Mouse (Mus musculus): Measurements from ENCODE around the gene Oscp1. TPM values are rescaled to one million over a fixed set of nuclear protein-coding genes. Genes with fewer than 3 reads are reported as not detected.
A peak's percentile ranks its signal among the peaks of the same experiment; 100 is the strongest.

Oscp1 gene
- total and polyA plus RNA-seq, 2 experiments: 0.20 to 0.37 TPM

- H3K4me3 ChIP-seq (ENCODE audit: insufficient read depth, low read depth, low read length): no peak overlapping the region
- peak overlapping the region; percentile 52 for H3K9ac ChIP-seq (ENCODE audit: low read depth, low read length)
- no peak for TF ChIP-seq POLR2A (IDR thresholded peaks at IDR 0.05; ENCODE audit: extremely low read depth, insufficient read depth, low read length)
- no peak for TF ChIP-seq CTCF (IDR thresholded peaks at IDR 0.05; ENCODE audit: low read depth, low read length)
- no peaks in the 10 kb centered on the region for H3K36me3 ChIP-seq (ENCODE audit: control insufficient read depth, insufficient read depth, low read length)
- peak; percentile 85 for DNase-seq (ENCODE audit: extremely low read depth, low read depth, low spot score)
- peaks cover 48% of the 10 kb centered on the region; the same call in 1 of the 2 replicates for H3K79me2 ChIP-seq (ENCODE audit: control insufficient read depth, insufficient read depth, low read length)
- H3K27ac ChIP-seq (replicated peaks; ENCODE audit: insufficient read depth, low read depth, low read length): peak overlapping the region; percentile 99
- 24% methylated on average over 10 of the region's 10 CpGs for WGBS
- no peaks in the 10 kb centered on the region for H3K27me3 ChIP-seq (ENCODE audit: control insufficient read depth, insufficient read depth, low read length)
- peaks cover 65% of the 10 kb centered on the region for H3K4me1 ChIP-seq (ENCODE audit: control insufficient read depth, insufficient read depth, low read length)
Observed at GRCm38 (mm10) chr4:126109613-126110373, 51.4 kb downstream of the Oscp1 start.

GRCm38 (mm10) chr4:126110374-126111152, 52.2 kb downstream of the Oscp1 start:
- peaks cover 68% of the 10 kb centered on the region for H3K4me1 ChIP-seq (ENCODE audit: control insufficient read depth, insufficient read depth, low read length)
- WGBS: 12% methylated on average over 12 of the region's 12 CpGs
- H3K27me3 ChIP-seq (ENCODE audit: control insufficient read depth, insufficient read depth, low read length): no peaks in the 10 kb centered on the region
- peak; percentile 64 for DNase-seq (ENCODE audit: extremely low read depth, low read depth, low spot score)
- no peaks in the 10 kb centered on the region for H3K36me3 ChIP-seq (ENCODE audit: control insufficient read depth, insufficient read depth, low read length)
- peak overlapping the region; percentile 2; the same call in 1 of the 2 replicates for H3K4me3 ChIP-seq (ENCODE audit: insufficient read depth, low read depth, low read length)
- peak; percentile 12; the same call in 1 of the 2 replicates for TF ChIP-seq CTCF (IDR thresholded peaks at IDR 0.05; ENCODE audit: low read depth, low read length)
- no peak for TF ChIP-seq POLR2A (IDR thresholded peaks at IDR 0.05; ENCODE audit: extremely low read depth, insufficient read depth, low read length)
- H3K79me2 ChIP-seq (ENCODE audit: control insufficient read depth, insufficient read depth, low read length): peaks cover 47% of the 10 kb centered on the region; the same call in 1 of the 2 replicates
- peak overlapping the region; percentile 52 for H3K9ac ChIP-seq (ENCODE audit: low read depth, low read length)
- H3K27ac ChIP-seq (replicated peaks; ENCODE audit: insufficient read depth, low read depth, low read length): peak overlapping the region; percentile 99

GRCm38 (mm10) chr4:126111153-126111549, 52.8 kb downstream of the Oscp1 start:
- DNase-seq (ENCODE audit: extremely low read depth, low read depth, low spot score): no peak
- 17% methylated on average over 7 of the region's 7 CpGs for WGBS
- H3K4me1 ChIP-seq (ENCODE audit: control insufficient read depth, insufficient read depth, low read length): peaks cover 71% of the 10 kb centered on the region
- no peaks in the 10 kb centered on the region for H3K36me3 ChIP-seq (ENCODE audit: control insufficient read depth, insufficient read depth, low read length)
- H3K9ac ChIP-seq (ENCODE audit: low read depth, low read length): peak overlapping the region; percentile 52
- H3K27me3 ChIP-seq (ENCODE audit: control insufficient read depth, insufficient read depth, low read length): no peaks in the 10 kb centered on the region
- peak overlapping the region; percentile 99 for H3K27ac ChIP-seq (replicated peaks; ENCODE audit: insufficient read depth, low read depth, low read length)
- H3K79me2 ChIP-seq (ENCODE audit: control insufficient read depth, insufficient read depth, low read length): peaks cover 46% of the 10 kb centered on the region; the same call in 1 of the 2 replicates
- H3K4me3 ChIP-seq (ENCODE audit: insufficient read depth, low read depth, low read length): peak overlapping the region; percentile 2; the same call in 1 of the 2 replicates
- no peak for TF ChIP-seq CTCF (IDR thresholded peaks at IDR 0.05; ENCODE audit: low read depth, low read length)
- no peak for TF ChIP-seq POLR2A (IDR thresholded peaks at IDR 0.05; ENCODE audit: extremely low read depth, insufficient read depth, low read length)

- peak; percentile 85 for DNase-seq (ENCODE audit: extremely low read depth, low read depth, low spot score)
- Histone ChIP-seq H3K36me3 (ENCODE audit: control insufficient read depth, insufficient read depth, low read length) (0 out of 2 replicates have a peak, but pooled peaks cover 1% of the 10 kb centered on the region), H3K4me1 (ENCODE audit: control insufficient read depth, insufficient read depth, low read length) (peaks cover 64% of the 10 kb centered on the region), H3K27ac (replicated peaks; ENCODE audit: insufficient read depth, low read depth, low read length) (peak overlapping the region; percentile 75), H3K9ac (ENCODE audit: low read depth, low read length) (peak overlapping the region; percentile 23), H3K27me3 (ENCODE audit: control insufficient read depth, insufficient read depth, low read length) (no peaks in the 10 kb centered on the region), H3K4me3 (ENCODE audit: insufficient read depth, low read depth, low read length) (no peak overlapping the region), H3K79me2 (ENCODE audit: control insufficient read depth, insufficient read depth, low read length) (peaks cover 48% of the 10 kb centered on the region; the same call in 1 of the 2 replicates)
- WGBS: 9% methylated on average over 4 of the region's 4 CpGs
- TF ChIP-seq POLR2A (IDR thresholded peaks at IDR 0.05; ENCODE audit: extremely low read depth, insufficient read depth, low read length) (no peak), CTCF (IDR thresholded peaks at IDR 0.05; ENCODE audit: low read depth, low read length) (no peak)
Observed at GRCm38 (mm10) chr4:126113243-126113642, 54.9 kb downstream of the Oscp1 start.

- H3K27me3 ChIP-seq (ENCODE audit: control insufficient read depth, insufficient read depth, low read length): no peaks in the 10 kb centered on the region
- peak overlapping the region; percentile 4; the same call in 1 of the 2 replicates for H3K9ac ChIP-seq (ENCODE audit: low read depth, low read length)
- H3K36me3 ChIP-seq (ENCODE audit: control insufficient read depth, insufficient read depth, low read length): 0 out of 2 replicates have a peak, but pooled peaks cover 1% of the 10 kb centered on the region
- peaks cover 46% of the 10 kb centered on the region; the same call in 1 of the 2 replicates for H3K79me2 ChIP-seq (ENCODE audit: control insufficient read depth, insufficient read depth, low read length)
- DNase-seq (ENCODE audit: extremely low read depth, low read depth, low spot score): peak; percentile 57
- H3K27ac ChIP-seq (replicated peaks; ENCODE audit: insufficient read depth, low read depth, low read length): peak overlapping the region; percentile 49
- 6% methylated on average over 6 of the region's 6 CpGs for WGBS
- no peak for TF ChIP-seq POLR2A (IDR thresholded peaks at IDR 0.05; ENCODE audit: extremely low read depth, insufficient read depth, low read length)
- TF ChIP-seq CTCF (IDR thresholded peaks at IDR 0.05; ENCODE audit: low read depth, low read length): peak; percentile 83
- H3K4me1 ChIP-seq (ENCODE audit: control insufficient read depth, insufficient read depth, low read length): peaks cover 59% of the 10 kb centered on the region
- no peak overlapping the region for H3K4me3 ChIP-seq (ENCODE audit: insufficient read depth, low read depth, low read length)
Observed at GRCm38 (mm10) chr4:126113943-126114342, 55.6 kb downstream of the Oscp1 start.

Measured in liver, adult 2 months (tissue).